Mouse (Mus musculus): ENCODE measurements around the gene Prmt2.

DNA sequence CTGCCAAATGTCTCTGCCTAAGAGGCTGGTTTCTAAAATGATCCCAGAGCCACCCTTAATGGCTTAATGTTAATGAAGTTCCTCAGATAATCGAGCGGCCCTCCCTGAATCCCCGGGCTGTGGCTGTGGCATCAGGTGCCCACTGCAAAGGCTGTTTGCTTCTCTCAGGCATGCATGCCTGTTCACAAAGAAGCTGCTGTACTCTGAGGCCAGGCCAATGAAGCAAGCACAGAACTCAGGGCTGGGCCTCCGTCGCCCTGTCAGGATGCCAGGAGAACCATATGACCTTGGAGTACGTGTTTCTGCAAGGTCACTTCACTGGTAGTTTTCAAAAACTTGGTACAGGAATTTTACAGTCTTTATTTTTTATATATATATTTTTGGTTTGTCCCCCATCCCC, 18.0 kb upstream of the Prmt2 start:
- no peak for TF ChIP-seq CTCF (IDR thresholded peaks at IDR 0.05; ENCODE audit: low read depth)
- TF ChIP-seq EP300 (IDR thresholded peaks at IDR 0.05; ENCODE audit: low read depth) = no peak

All from heart, postnatal 0 days (tissue).